Mouse (Mus musculus) CH12.LX (cell line): Measurements from ENCODE around the gene Acp2.

Experiments
- BHLHE40 ChIP-seq: IDR thresholded peaks from 2 replicates; pipeline ENCODE4 v1.6.1; 2011; ENCODE audit warnings: mild to moderate bottlenecking, low read depth, low read length, improper control_type of control experiment
- CHD1 ChIP-seq: IDR thresholded peaks from 2 replicates; pipeline ENCODE4 v1.6.1; 2012; ENCODE audit warnings: low read depth, low read length, improper control_type of control experiment, inconsistent platforms
- CTCF ChIP-seq, 2 experiments: IDR thresholded peaks in 1 of 2; conservative IDR thresholded peaks in 1 of 2; 2 replicates each; pipeline ENCODE4 v1.5.1; 2011 to 2012; ENCODE audit warnings: low read depth in 2 of 2, low read length in 2 of 2, improper control_type of control experiment in 1 of 2, inconsistent platforms in 1 of 2, mild to moderate bottlenecking in 1 of 2, moderate library complexity in 1 of 2
- E2F4 ChIP-seq: IDR thresholded peaks from 2 replicates; pipeline ENCODE4 v1.6.1; 2011; ENCODE audit warnings: low read depth, low read length, improper control_type of control experiment; ENCODE audit not compliant: insufficient replicate concordance
- EP300 ChIP-seq: IDR thresholded peaks from 2 replicates; pipeline ENCODE4 v1.6.1; 2011; ENCODE audit warnings: low read length, improper control_type of control experiment
- MAFK ChIP-seq: IDR thresholded peaks from 2 replicates; pipeline ENCODE4 v1.6.1; 2011; ENCODE audit warnings: low read length, improper control_type of control experiment; ENCODE audit not compliant: insufficient replicate concordance
- MAX ChIP-seq: IDR thresholded peaks from 2 replicates; pipeline ENCODE4 v1.6.1; 2011; ENCODE audit warnings: low read length, improper control_type of control experiment
- MYC ChIP-seq: IDR thresholded peaks from 2 replicates; pipeline ENCODE4 v1.6.1; 2011; ENCODE audit warnings: low read depth, mild to moderate bottlenecking, improper control_type of control experiment, low read length
- POLR2A ChIP-seq: IDR thresholded peaks from 2 replicates; pipeline ENCODE4 v1.6.1; 2011; ENCODE audit warnings: low read depth, mild to moderate bottlenecking, improper control_type of control experiment, low read length
- SIN3A ChIP-seq: IDR thresholded peaks from 2 replicates; pipeline ENCODE4 v1.6.1; 2012; ENCODE audit warnings: low read length, improper control_type of control experiment, inconsistent platforms
- TBP ChIP-seq: conservative IDR thresholded peaks from 2 replicates; pipeline ENCODE4 v1.6.1; 2011; ENCODE audit warnings: low read depth, low read length, improper control_type of control experiment
- TCF12 ChIP-seq: IDR thresholded peaks from 2 replicates; pipeline ENCODE4 v1.6.1; 2014; ENCODE audit warnings: low read depth, mild to moderate bottlenecking, inconsistent platforms, low read length, improper control_type of control experiment
- ZNF384 ChIP-seq: IDR thresholded peaks from 2 replicates; pipeline ENCODE4 v1.6.1; 2012; ENCODE audit warnings: low read depth, low read length, improper control_type of control experiment, inconsistent platforms

DNA sequence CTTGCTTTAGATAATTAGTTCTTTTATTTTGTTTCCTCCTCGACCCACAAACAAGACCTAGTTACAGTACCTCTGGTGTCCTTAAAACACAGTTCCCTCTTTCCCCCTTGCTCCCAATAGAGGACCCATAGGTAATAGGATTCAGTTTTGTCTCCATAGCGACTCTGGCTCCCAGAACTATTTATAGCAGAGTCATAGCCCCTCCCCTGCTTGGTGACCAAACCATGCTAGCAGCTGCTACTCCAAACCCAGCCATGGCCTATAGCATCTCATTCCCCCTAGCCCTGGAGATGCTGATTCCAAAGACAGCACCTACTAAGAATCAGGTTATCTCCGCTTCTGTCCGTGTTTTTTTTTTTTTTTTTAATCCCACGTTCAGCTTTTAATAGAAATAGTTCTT lies 22.0 kb upstream of the Acp2 start:
- TF ChIP-seq MYC = no peak
- TF ChIP-seq CTCF (conservative IDR thresholded peaks at IDR 0.05 in 1 of 2, IDR thresholded peaks at IDR 0.05 in 1 of 2; ENCODE audit: low read depth in 2 of 2, low read length in 2 of 2) = no peak
- no peak for TF ChIP-seq EP300
- no peak for TF ChIP-seq CHD1
- no peak for TF ChIP-seq POLR2A
- TF ChIP-seq E2F4 = no peak
- TF ChIP-seq MAX = no peak
- no peak for TF ChIP-seq BHLHE40
- no peak for TF ChIP-seq TCF12
- no peak for TF ChIP-seq SIN3A
- TF ChIP-seq TBP = no peak
- TF ChIP-seq MAFK = no peak
- TF ChIP-seq ZNF384 = no peak
